Mouse (Mus musculus) spleen, adult 2 months (tissue): ENCODE results near the gene Tacc2. TPM values are rescaled to one million over a fixed set of nuclear protein-coding genes. Genes with fewer than 3 reads are reported as not detected.
"Not testable (repeated sequence)": the region's sequence is repeated elsewhere in the genome, so short reads cannot be mapped to it uniquely, and the experiment has no call there.

Experiments used
- DNase-seq, 2 experiments: peaks; one replicate each; pipeline versions ENCODE4 v3.0.0 to v3.0.0-alpha.2; 2012 to 2021; ENCODE audit warnings: low spot score in 2 of 2, low read depth in 1 of 2
- H3K27ac ChIP-seq: fragments of 200-500 bp; 2 replicates; pipeline ENCODE4 v1.5.1; 2012; ENCODE audit warnings: low read length, inconsistent platforms; ENCODE audit not compliant: insufficient read depth
- H3K27me3 ChIP-seq: fragments of 200-500 bp; 2 replicates; pipeline ENCODE4 v1.6.1; 2012; ENCODE audit warnings: mild to moderate bottlenecking, moderate library complexity, low read length, inconsistent platforms; ENCODE audit not compliant: control insufficient read depth, insufficient read depth
- H3K36me3 ChIP-seq: fragments of 200-500 bp; 2 replicates; pipeline ENCODE4 v1.6.1; 2012; ENCODE audit warnings: mild to moderate bottlenecking, low read length, inconsistent platforms; ENCODE audit not compliant: control insufficient read depth, insufficient read depth
- H3K4me1 ChIP-seq: fragments of 200-500 bp; 2 replicates; pipeline ENCODE4 v1.6.1; 2011; ENCODE audit warnings: inconsistent platforms; ENCODE audit not compliant: control insufficient read depth, insufficient read depth, insufficient read length
- H3K4me3 ChIP-seq: fragments of 200-500 bp; 2 replicates; pipeline ENCODE4 v1.5.1; 2011; ENCODE audit warnings: mild to moderate bottlenecking, inconsistent platforms; ENCODE audit not compliant: insufficient read depth, insufficient read length; ENCODE audit errors: extremely low read depth
- CTCF ChIP-seq: fragments of 200-500 bp; IDR thresholded peaks from 2 replicates; pipeline ENCODE4 v1.5.1; 2011; ENCODE audit warnings: mild to moderate bottlenecking, inconsistent platforms; ENCODE audit not compliant: insufficient read depth, insufficient read length, insufficient replicate concordance; ENCODE audit errors: extremely low read depth
- POLR2A ChIP-seq: fragments of 200-500 bp; IDR thresholded peaks from 2 replicates; pipeline ENCODE4 v1.6.1; 2011; ENCODE audit warnings: low read depth, low read length, inconsistent platforms
- WGBS: fragments of 180-500 bp; shearing (Covaris S2); methylation state at CpG from one replicate; pipeline ENCODE4 v1.1.7; 2018; 5-methylcytosine and 5-hydroxymethylcytosine counted together
- polyA plus RNA-seq: library from polyadenylated mRNA; depleted of rRNA; stranded (reverse); fragments of >200 nt; gene quantifications from 2 replicates; pipeline ENCODE4 v1.2.3, GENCODE M21; 2012; rRNA removed

Tacc2 gene
- 4.3 and 5.5 TPM in 2 replicates for polyA plus RNA-seq

- 52% methylated on average over 15 of the region's 15 CpGs for WGBS
These were observed at the start of gene Tacc2 for GRCm38 (mm10) chr7:130577388-130578003. TSS of gene Tacc2 (plus strand) at chr7:130577438.

DNA sequence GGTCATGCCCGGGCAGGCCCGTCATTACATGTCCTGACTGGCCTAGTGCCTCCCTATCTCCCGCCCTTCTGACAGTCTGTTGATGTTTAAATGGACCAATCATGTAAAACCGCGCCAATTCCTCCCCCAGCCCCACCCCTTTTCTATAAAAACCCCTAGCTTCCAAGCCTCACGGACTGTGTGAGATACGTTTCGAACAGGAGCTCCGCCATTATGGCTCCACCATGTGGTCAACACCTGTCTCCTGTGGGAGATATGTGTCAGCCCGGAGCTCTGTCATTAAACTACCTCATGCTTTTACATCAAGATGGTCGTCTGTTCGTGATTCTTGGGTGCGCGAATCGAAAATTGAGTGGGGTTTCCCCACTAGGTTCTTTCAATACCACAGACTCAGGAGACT, 46.1 kb upstream of the Tacc2 start:
- H3K4me3 ChIP-seq, H3K27ac ChIP-seq, H3K4me1 ChIP-seq, H3K27me3 ChIP-seq, DNase-seq: not testable (repeated sequence)
- 98% methylated on average over 15 of the region's 15 CpGs for WGBS
- peaks cover 15% of the 10 kb centered on the region for H3K36me3 ChIP-seq

More at GRCm38 (mm10) chr7:130577388-130578003, at the start of gene Tacc2:
- Histone ChIP-seq H3K27ac (no peak within 1 kb of the TSS), H3K27me3 (no peaks in the 10 kb centered on the region), H3K4me1 (peaks cover 2% of the 10 kb centered on the region; the same call in 1 of the 2 replicates), H3K36me3 (no peaks in the 10 kb centered on the region), H3K4me3 (no peak within 1 kb of the TSS)
- TF ChIP-seq CTCF (no peak), POLR2A (no peak)
- no peak for DNase-seq

DNA sequence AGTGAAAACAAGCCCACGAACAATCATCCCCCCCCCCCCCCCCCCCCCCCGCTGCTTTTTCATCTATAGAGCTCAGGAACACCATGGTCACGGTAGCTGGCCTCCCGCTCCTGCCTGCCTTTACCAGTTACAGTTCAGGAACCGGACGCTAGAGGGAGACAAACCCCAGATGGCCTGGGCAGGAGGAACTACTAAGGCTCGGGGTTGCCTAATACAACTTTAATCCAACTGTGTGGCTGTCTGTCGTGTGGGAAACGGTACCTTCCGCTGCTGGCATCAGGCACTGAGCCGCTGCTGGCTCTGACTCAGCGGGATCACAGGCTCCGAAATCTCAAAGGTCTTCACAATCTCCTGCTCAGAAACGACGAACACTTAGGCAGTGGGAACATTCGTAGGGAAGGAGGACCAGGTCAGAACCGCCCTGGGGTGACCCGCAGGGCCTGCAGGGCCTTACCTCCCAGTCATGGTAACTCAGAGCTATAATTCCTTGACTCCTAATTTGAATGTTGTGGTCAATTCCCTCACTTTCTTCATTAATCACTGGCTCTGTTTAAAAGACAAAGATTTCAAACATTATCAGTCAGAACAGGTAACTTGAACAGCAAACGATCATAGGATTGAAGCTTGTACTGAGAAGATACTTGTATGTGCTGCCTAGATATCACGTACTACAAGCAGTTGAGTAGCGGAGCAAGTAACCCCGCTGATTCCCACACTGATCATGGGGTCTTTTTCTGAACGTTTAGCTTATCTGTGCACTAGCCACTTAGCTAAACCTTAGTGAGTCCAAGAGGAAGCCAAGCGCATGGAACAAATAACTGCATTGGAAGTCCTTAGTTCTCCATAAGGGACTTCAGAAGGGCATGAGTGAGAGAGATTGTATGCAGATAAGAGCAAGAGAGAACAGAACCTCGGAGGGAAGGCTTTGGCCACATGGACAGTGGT, 43.6 kb upstream of the Tacc2 start:
- peak; percentile 68 to 85 for DNase-seq
- Histone ChIP-seq H3K27ac (no peak overlapping the region), H3K27me3 (no peaks in the 10 kb centered on the region), H3K4me1 (no peaks in the 10 kb centered on the region), H3K36me3 (peaks cover 20% of the 10 kb centered on the region), H3K4me3 (no peak overlapping the region)
- TF ChIP-seq POLR2A = no peak
- peak; percentile 90; the same call in 1 of the 2 replicates for TF ChIP-seq CTCF
- 44% methylated on average over 24 of the region's 25 CpGs for WGBS

GRCm38 (mm10) chr7:130535174-130535573, 42.1 kb upstream of the Tacc2 start:
- H3K4me3 ChIP-seq = no peak overlapping the region
- H3K27ac ChIP-seq = no peak overlapping the region
- TF ChIP-seq POLR2A (no peak), CTCF (no peak)
- DNase-seq = no peak
- no peaks in the 10 kb centered on the region for H3K27me3 ChIP-seq
- peaks cover 29% of the 10 kb centered on the region for H3K36me3 ChIP-seq
- WGBS = 83% methylated on average over 4 of the region's 4 CpGs
- H3K4me1 ChIP-seq = no peaks in the 10 kb centered on the region

GRCm38 (mm10) chr7:130537068-130537467, 40.2 kb upstream of the Tacc2 start:
- TF ChIP-seq CTCF (no peak), POLR2A (no peak)
- Histone ChIP-seq H3K27ac (no peak overlapping the region), H3K27me3 (no peaks in the 10 kb centered on the region), H3K36me3 (peaks cover 31% of the 10 kb centered on the region), H3K4me1 (no peaks in the 10 kb centered on the region), H3K4me3 (no peak overlapping the region)
- WGBS = 91% methylated on average over 4 of the region's 4 CpGs
- DNase-seq = no peak

DNA sequence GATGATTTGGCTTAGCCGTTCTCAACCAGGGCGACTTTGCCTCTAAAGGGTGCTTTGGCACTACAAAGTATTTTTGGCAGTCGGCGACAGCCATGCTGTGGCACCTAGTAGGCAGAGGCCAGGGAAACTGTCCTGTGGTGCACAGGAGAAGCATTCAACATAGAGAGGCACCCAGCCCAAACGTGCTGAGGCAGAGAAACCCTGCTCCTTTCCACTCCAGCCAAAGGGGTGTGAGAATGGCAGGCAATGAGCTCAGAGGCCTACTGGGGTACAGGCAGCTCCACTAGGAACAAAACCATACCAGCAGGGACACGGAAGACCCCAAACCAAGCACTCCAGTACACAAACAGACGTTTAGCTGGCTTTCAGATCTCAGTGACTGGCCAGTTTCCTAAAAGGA, 37.1 kb upstream of the Tacc2 start:
- Histone ChIP-seq H3K4me3 (no peak overlapping the region), H3K36me3 (peaks cover 27% of the 10 kb centered on the region), H3K4me1 (no peaks in the 10 kb centered on the region), H3K27ac (no peak overlapping the region), H3K27me3 (no peaks in the 10 kb centered on the region)
- 95% methylated on average over 7 of the region's 7 CpGs for WGBS
- no peak for DNase-seq
- TF ChIP-seq CTCF = no peak
- TF ChIP-seq POLR2A = no peak

GRCm38 (mm10) chr7:130543181-130543580, 34.1 kb upstream of the Tacc2 start:
- Histone ChIP-seq H3K27me3 (no peaks in the 10 kb centered on the region), H3K27ac (no peak overlapping the region), H3K4me3 (no peak overlapping the region), H3K4me1 (peaks cover 7% of the 10 kb centered on the region; the same call in 1 of the 2 replicates), H3K36me3 (peaks cover 25% of the 10 kb centered on the region)
- WGBS = 96% methylated on average over 4 of the region's 4 CpGs
- TF ChIP-seq POLR2A (no peak), CTCF (no peak)
- DNase-seq = no peak
